Mouse (Mus musculus): Measurements from ENCODE around the gene Robo1. TPM values are rescaled to one million over a fixed set of nuclear protein-coding genes. Genes with fewer than 3 reads are reported as not detected.

The Robo1 gene
- total and polyA plus RNA-seq, 3 experiments: 0.44 TPM; not detected in 2

DNA sequence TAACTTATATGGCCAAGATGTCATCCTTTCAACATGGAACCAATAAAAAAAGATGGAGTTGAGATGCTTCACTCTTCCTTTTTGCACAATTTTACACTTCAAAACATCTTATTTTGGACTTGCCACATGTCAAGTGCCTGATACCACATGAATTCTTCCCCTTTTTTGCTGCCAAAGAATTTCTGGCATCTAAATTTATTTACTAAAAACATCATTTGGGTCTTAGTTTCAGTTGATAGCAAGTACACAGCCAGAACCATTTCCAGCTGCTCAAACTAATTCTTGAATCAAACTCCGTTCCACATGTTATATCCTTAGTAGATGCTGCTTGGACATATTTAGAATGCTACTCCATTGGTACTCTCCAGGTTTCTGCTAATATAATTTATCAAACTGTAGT lies 267.1 kb downstream of the Robo1 start:
- TF ChIP-seq POLR2AphosphoS5 (IDR thresholded peaks at IDR 0.05; ENCODE audit: insufficient replicate concordance, low read depth, low read length) (no peak), GATA2 (IDR thresholded peaks at IDR 0.05; ENCODE audit: borderline replicate concordance, low read depth, low read length) (no peak), CTCF (IDR thresholded peaks at IDR 0.05; ENCODE audit: low read depth, low read length) (no peak), GATA1 (IDR thresholded peaks at IDR 0.05; ENCODE audit: borderline replicate concordance, low read length) (no peak), TAL1 (conservative IDR thresholded peaks at IDR 0.05; ENCODE audit: low read depth, low read length) (no peak)
- no peak for ATAC-seq (ENCODE audit: extremely low read depth, insufficient number of reproducible peaks, low FRiP score, poor library complexity, severe bottlenecking)
- H3K27me3 ChIP-seq (ENCODE audit: insufficient read depth, low read length): no peaks in the 10 kb centered on the region

DNA sequence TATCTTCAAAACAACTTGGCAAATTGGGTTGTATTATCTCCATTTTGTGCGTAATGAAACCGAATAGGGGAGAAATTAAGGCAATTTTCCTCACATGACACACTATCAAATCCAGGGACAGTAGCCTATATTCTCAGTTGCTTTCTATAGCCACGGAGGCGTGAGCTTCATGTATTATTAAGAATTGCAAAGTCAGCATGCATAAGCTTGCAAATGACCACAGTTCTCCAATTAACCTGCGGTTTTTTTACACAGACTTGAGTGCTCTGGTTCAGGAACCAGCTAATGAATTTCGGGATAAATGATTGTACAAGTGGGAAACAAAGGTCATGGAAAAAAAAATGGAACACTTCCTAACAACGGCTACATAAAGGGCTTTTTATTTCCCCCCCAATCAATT lies 268.9 kb downstream of the Robo1 start:
- Histone ChIP-seq H3K9me3 (replicated peaks) (no peaks in the 10 kb centered on the region), H3K4me1 (ENCODE audit: insufficient read depth, low read depth, low read length) (no peaks in the 10 kb centered on the region), H3K27me3 (ENCODE audit: insufficient read depth, low read length) (no peaks in the 10 kb centered on the region), H3K4me3 (ENCODE audit: low read depth, low read length) (no peak overlapping the region), H3K36me3 (replicated peaks) (no peaks in the 10 kb centered on the region)
- no peak for TF ChIP-seq GATA1 (IDR thresholded peaks at IDR 0.05; ENCODE audit: borderline replicate concordance, low read length)
- no peak for TF ChIP-seq GATA2 (IDR thresholded peaks at IDR 0.05; ENCODE audit: borderline replicate concordance, low read depth, low read length)
- no peak for TF ChIP-seq CTCF (IDR thresholded peaks at IDR 0.05; ENCODE audit: low read depth, low read length)
- TF ChIP-seq TAL1 (conservative IDR thresholded peaks at IDR 0.05; ENCODE audit: low read depth, low read length): no peak
- TF ChIP-seq POLR2AphosphoS5 (IDR thresholded peaks at IDR 0.05; ENCODE audit: insufficient replicate concordance, low read depth, low read length): no peak
- no peak for DNase-seq (ENCODE audit: low spot score)
- no peak for ATAC-seq (ENCODE audit: extremely low read depth, insufficient number of reproducible peaks, low FRiP score, poor library complexity, severe bottlenecking)

More for the DNA sequence above, 267.1 kb downstream of the Robo1 start:
- DNase-seq (ENCODE audit: low spot score): no peak
- H3K9me3 ChIP-seq (replicated peaks): no peaks in the 10 kb centered on the region
- H3K4me1 ChIP-seq (ENCODE audit: insufficient read depth, low read depth, low read length): no peaks in the 10 kb centered on the region
- no peak overlapping the region for H3K4me3 ChIP-seq (ENCODE audit: low read depth, low read length)
- no peaks in the 10 kb centered on the region for H3K36me3 ChIP-seq (replicated peaks)

DNA sequence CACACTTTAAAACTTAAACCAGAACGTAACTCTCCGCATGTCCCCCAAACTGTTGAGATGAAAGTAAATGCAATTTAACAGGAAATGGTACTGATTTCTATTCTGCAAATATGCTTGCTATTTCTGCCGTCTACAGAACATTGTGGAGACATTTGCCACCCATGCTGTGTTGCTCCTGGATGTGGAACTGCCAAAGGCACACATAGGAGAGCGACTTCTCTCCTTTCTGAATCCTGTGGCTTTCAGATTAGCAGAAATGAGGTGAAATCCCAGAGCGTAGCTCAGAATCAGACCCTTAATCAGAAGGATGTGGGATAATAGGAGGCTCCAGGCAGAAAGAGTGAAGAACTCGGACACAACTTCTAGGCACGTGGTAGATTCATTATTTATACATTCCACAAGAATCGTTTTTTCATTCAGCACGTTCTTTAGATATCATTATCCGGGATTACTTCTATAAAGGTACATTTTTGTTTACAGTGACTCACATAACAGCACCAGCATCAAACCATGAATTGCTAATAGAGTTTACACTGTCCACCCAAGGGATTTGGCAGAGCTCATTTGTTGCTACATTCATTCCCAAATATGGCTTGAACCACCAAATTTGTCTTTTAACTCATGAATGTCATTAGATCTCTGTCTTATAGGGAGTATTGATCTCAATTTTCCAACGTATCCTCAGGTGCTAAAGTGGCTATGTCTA lies 276.5 kb downstream of the Robo1 start:
- no peaks in the 10 kb centered on the region for H3K4me1 ChIP-seq (ENCODE audit: insufficient read depth, low read depth, low read length)
- DNase-seq (ENCODE audit: low spot score): no peak
- H3K9me3 ChIP-seq (replicated peaks): no peaks in the 10 kb centered on the region
- ATAC-seq (ENCODE audit: extremely low read depth, insufficient number of reproducible peaks, low FRiP score, poor library complexity, severe bottlenecking): no peak
- TF ChIP-seq GATA1 (IDR thresholded peaks at IDR 0.05; ENCODE audit: borderline replicate concordance, low read length): no peak
- TF ChIP-seq POLR2AphosphoS5 (IDR thresholded peaks at IDR 0.05; ENCODE audit: insufficient replicate concordance, low read depth, low read length): no peak
- TF ChIP-seq TAL1 (conservative IDR thresholded peaks at IDR 0.05; ENCODE audit: low read depth, low read length): no peak
- TF ChIP-seq GATA2 (IDR thresholded peaks at IDR 0.05; ENCODE audit: borderline replicate concordance, low read depth, low read length): no peak
- TF ChIP-seq CTCF (IDR thresholded peaks at IDR 0.05; ENCODE audit: low read depth, low read length): no peak
- no peaks in the 10 kb centered on the region for H3K36me3 ChIP-seq (replicated peaks)
- no peaks in the 10 kb centered on the region for H3K27me3 ChIP-seq (ENCODE audit: insufficient read depth, low read length)
- H3K4me3 ChIP-seq (ENCODE audit: low read depth, low read length): no peak overlapping the region

DNA sequence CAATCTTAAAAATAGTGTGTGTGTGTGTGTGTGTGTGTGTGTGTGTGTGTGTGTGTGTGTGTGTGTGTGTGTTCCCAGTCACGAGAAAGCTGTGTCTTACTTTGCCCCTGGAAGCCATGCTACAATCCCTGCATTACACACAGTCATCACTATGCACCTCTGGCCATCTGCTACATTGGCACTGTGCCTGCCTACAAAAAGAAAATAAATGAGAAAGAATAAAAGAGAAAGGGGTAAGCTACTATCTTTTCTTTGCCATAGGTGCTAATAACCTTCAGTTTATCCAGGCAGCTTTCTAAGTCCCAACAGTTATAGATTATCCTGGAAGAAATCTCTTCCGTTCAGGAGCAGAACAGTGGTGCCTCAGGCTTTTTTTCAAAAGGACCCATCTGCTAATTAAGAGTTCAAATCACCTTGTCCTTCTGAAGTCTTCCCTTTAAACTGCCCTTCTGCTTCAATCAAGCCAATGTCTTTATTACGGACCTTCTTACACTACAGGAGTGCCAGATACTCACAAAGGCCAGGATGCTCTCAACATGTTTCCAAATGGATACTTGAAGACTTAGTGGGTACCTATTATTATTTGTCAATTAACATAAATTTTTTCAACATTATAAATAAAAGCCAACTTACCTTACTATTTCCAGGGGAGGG lies 277.2 kb downstream of the Robo1 start:
- Histone ChIP-seq H3K4me1 (ENCODE audit: insufficient read depth, low read depth, low read length) (no peaks in the 10 kb centered on the region), H3K27me3 (ENCODE audit: insufficient read depth, low read length) (no peaks in the 10 kb centered on the region), H3K4me3 (ENCODE audit: low read depth, low read length) (no peak overlapping the region), H3K36me3 (replicated peaks) (no peaks in the 10 kb centered on the region), H3K9me3 (replicated peaks) (no peaks in the 10 kb centered on the region)
- no peak for DNase-seq (ENCODE audit: low spot score)
- TF ChIP-seq TAL1 (conservative IDR thresholded peaks at IDR 0.05; ENCODE audit: low read depth, low read length) (no peak), CTCF (IDR thresholded peaks at IDR 0.05; ENCODE audit: low read depth, low read length) (no peak), GATA1 (IDR thresholded peaks at IDR 0.05; ENCODE audit: borderline replicate concordance, low read length) (no peak), POLR2AphosphoS5 (IDR thresholded peaks at IDR 0.05; ENCODE audit: insufficient replicate concordance, low read depth, low read length) (no peak), GATA2 (IDR thresholded peaks at IDR 0.05; ENCODE audit: borderline replicate concordance, low read depth, low read length) (no peak)
- no peak for ATAC-seq (ENCODE audit: extremely low read depth, insufficient number of reproducible peaks, low FRiP score, poor library complexity, severe bottlenecking)

DNA sequence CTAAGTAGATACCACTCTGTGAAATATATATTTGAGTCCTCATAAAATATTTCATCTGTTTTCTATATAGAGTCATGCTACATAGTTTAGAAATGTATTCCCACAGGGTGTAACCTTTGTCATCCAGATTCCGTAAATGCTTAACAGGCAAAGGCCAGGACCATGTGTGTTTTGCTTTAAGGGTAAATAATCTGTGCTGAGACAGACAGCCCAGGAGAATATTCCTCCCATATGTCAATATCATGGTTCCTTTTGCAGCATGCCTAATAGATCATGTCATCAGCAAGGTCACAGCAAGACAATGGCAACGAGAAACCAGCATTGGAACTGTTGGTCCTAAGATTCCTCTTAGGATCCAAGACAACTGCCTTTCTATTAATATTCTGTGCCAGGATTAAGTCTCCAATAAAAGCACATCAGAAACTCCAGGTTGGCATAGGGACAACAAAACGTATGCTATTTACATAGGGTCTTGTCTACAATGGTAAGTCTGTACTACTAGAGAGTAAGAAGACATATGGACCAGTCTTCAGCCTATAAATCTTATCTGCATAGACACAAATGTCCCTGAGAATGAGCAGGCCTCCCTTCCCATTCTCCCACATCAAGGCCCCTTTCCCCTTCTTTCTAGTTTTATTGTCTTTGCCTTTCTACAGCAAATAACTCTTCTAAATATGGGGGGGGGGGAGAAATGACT lies 279.4 kb downstream of the Robo1 start:
- Histone ChIP-seq H3K4me3 (ENCODE audit: low read depth, low read length) (no peak overlapping the region), H3K27me3 (ENCODE audit: insufficient read depth, low read length) (no peaks in the 10 kb centered on the region), H3K36me3 (replicated peaks) (no peaks in the 10 kb centered on the region), H3K4me1 (ENCODE audit: insufficient read depth, low read depth, low read length) (no peaks in the 10 kb centered on the region), H3K9me3 (replicated peaks) (no peaks in the 10 kb centered on the region)
- no peak for TF ChIP-seq POLR2AphosphoS5 (IDR thresholded peaks at IDR 0.05; ENCODE audit: insufficient replicate concordance, low read depth, low read length)
- no peak for TF ChIP-seq TAL1 (conservative IDR thresholded peaks at IDR 0.05; ENCODE audit: low read depth, low read length)
- TF ChIP-seq GATA2 (IDR thresholded peaks at IDR 0.05; ENCODE audit: borderline replicate concordance, low read depth, low read length): no peak
- TF ChIP-seq CTCF (IDR thresholded peaks at IDR 0.05; ENCODE audit: low read depth, low read length): no peak
- no peak for TF ChIP-seq GATA1 (IDR thresholded peaks at IDR 0.05; ENCODE audit: borderline replicate concordance, low read length)
- DNase-seq (ENCODE audit: low spot score): no peak
- ATAC-seq (ENCODE audit: extremely low read depth, insufficient number of reproducible peaks, low FRiP score, poor library complexity, severe bottlenecking): no peak
